Mouse (Mus musculus) myocyte (in vitro differentiated cells): ENCODE data around the gene Rab4a. TPM values are rescaled to one million over a fixed set of nuclear protein-coding genes. Genes with fewer than 3 reads are reported as not detected.

ENCODE experiments used
- H3K27me3 ChIP-seq: one replicate; pipeline ENCODE4 v1.6.1; 2011; ENCODE audit not compliant: control insufficient read depth, insufficient read depth, insufficient read length
- H3K36me3 ChIP-seq: one replicate; pipeline ENCODE4 v1.6.1; 2011; ENCODE audit not compliant: control insufficient read depth, insufficient read depth
- H3K4me2 ChIP-seq: one replicate; pipeline ENCODE4 v1.6.1; 2011; ENCODE audit warnings: low read depth, control low read depth
- H3K4me3 ChIP-seq: one replicate; pipeline ENCODE4 v1.5.1; 2011; ENCODE audit warnings: mild to moderate bottlenecking, control low read depth, moderate library complexity
- H3K79me2 ChIP-seq: one replicate; pipeline ENCODE4 v1.6.1; 2011; ENCODE audit not compliant: control insufficient read depth, insufficient read depth
- H3ac ChIP-seq: one replicate; pipeline ENCODE4 v1.6.1; 2011; ENCODE audit not compliant: control insufficient read depth, insufficient read length
- CEBPB ChIP-seq: IDR thresholded peaks from 2 replicates; pipeline ENCODE4 v1.6.1; 2011; ENCODE audit warnings: mild to moderate bottlenecking, moderate library complexity; ENCODE audit not compliant: poor library complexity, insufficient read depth, severe bottlenecking
- E2F4 ChIP-seq: IDR thresholded peaks from one replicate; pipeline ENCODE4 v1.6.1; 2011; ENCODE audit warnings: mild to moderate bottlenecking, control low read depth, moderate library complexity; ENCODE audit not compliant: insufficient read depth
- MAX ChIP-seq: IDR thresholded peaks from one replicate; pipeline ENCODE4 v1.6.1; 2011; ENCODE audit warnings: low read depth, mild to moderate bottlenecking, control low read depth
- MYOD1 ChIP-seq, 3 experiments: IDR thresholded peaks; one replicate each; pipeline ENCODE4 v1.6.1; 2011; ENCODE audit warnings: control low read depth in 2 of 3, low read depth in 2 of 3, mild to moderate bottlenecking in 2 of 3, moderate library complexity in 1 of 3; ENCODE audit not compliant: insufficient read length in 2 of 3, control insufficient read depth in 1 of 3
- MYOG ChIP-seq, 3 experiments: IDR thresholded peaks; one replicate each; pipeline ENCODE4 v1.6.1; 2011; ENCODE audit warnings: control low read depth in 2 of 3, low read depth in 2 of 3, mild to moderate bottlenecking in 2 of 3; ENCODE audit not compliant: insufficient read length in 2 of 3, control insufficient read depth in 1 of 3, insufficient read depth in 1 of 3
- POLR2A ChIP-seq: IDR thresholded peaks from one replicate; pipeline ENCODE4 v1.6.1; 2011; ENCODE audit warnings: low read depth, mild to moderate bottlenecking, control low read depth, moderate library complexity; ENCODE audit not compliant: insufficient read length
- POLR2AphosphoS2 ChIP-seq: IDR thresholded peaks from one replicate; pipeline ENCODE4 v1.6.1; 2011; ENCODE audit warnings: low read depth, control low read depth; ENCODE audit not compliant: insufficient read length
- REST ChIP-seq: IDR thresholded peaks from one replicate; pipeline ENCODE4 v1.6.1; 2011; ENCODE audit warnings: mild to moderate bottlenecking, control low read depth, moderate library complexity; ENCODE audit not compliant: insufficient read depth, insufficient read length
- SRF ChIP-seq: IDR thresholded peaks from one replicate; pipeline ENCODE4 v1.6.1; 2011; ENCODE audit warnings: low read depth; ENCODE audit not compliant: control insufficient read depth, insufficient read length
- TCF12 ChIP-seq: IDR thresholded peaks from one replicate; pipeline ENCODE4 v1.6.1; 2011; ENCODE audit warnings: mild to moderate bottlenecking, control low read depth; ENCODE audit not compliant: poor library complexity, insufficient read depth, severe bottlenecking
- TCF3 ChIP-seq: IDR thresholded peaks from one replicate; pipeline ENCODE4 v1.6.1; 2011; ENCODE audit warnings: low read depth, control low read depth; ENCODE audit not compliant: insufficient read length
- USF1 ChIP-seq: IDR thresholded peaks from one replicate; pipeline ENCODE4 v1.6.1; 2011; ENCODE audit warnings: low read depth, mild to moderate bottlenecking, control low read depth, moderate library complexity
- polyA plus RNA-seq: library from polyadenylated mRNA; unstranded; fragments of >200 nt; fragmentation: generic; extraction: Trizol; gene quantifications from one replicate; pipeline ENCODE4 v1.2.1, GENCODE M21; 2012; ENCODE audit warnings: missing spikeins

Gene Rab4a
- polyA plus RNA-seq, 1 experiment = 24.0 TPM

- H3K27me3 ChIP-seq = no peaks in the 10 kb centered on the region
- TF ChIP-seq POLR2AphosphoS2 = no peak
- no peak for TF ChIP-seq TCF12
- no peak for TF ChIP-seq POLR2A
- TF ChIP-seq SRF = no peak
- no peak for TF ChIP-seq MAX
- TF ChIP-seq MYOG (IDR thresholded peaks at IDR 0.05; ENCODE audit: control insufficient read depth in 1 of 3, insufficient read depth in 1 of 3, insufficient read length in 2 of 3, low read depth in 2 of 3) = no peak
- no peak for TF ChIP-seq TCF3
- TF ChIP-seq MYOD1 (IDR thresholded peaks at IDR 0.05; ENCODE audit: control insufficient read depth in 1 of 3, insufficient read length in 2 of 3, low read depth in 2 of 3) = no peak
- TF ChIP-seq E2F4 = no peak
- no peak for TF ChIP-seq REST
- TF ChIP-seq USF1 = no peak
- no peak for TF ChIP-seq CEBPB
- no peak overlapping the region for H3K4me2 ChIP-seq
- H3K79me2 ChIP-seq = peaks cover 3% of the 10 kb centered on the region
- H3K36me3 ChIP-seq = no peaks in the 10 kb centered on the region
- H3K4me3 ChIP-seq = no peak overlapping the region
- no peak overlapping the region for H3ac ChIP-seq
Observed at GRCm38 (mm10) chr8:123845991-123846390, 40.2 kb downstream of the Rab4a start.

- no peaks in the 10 kb centered on the region for H3K36me3 ChIP-seq
- peaks cover 3% of the 10 kb centered on the region for H3K79me2 ChIP-seq
- no peak overlapping the region for H3K4me3 ChIP-seq
- H3K4me2 ChIP-seq = no peak overlapping the region
- TF ChIP-seq MAX = no peak
- peak in 1 of 3 experiments; percentile 24 for TF ChIP-seq MYOG (IDR thresholded peaks at IDR 0.05; ENCODE audit: control insufficient read depth in 1 of 3, insufficient read depth in 1 of 3, insufficient read length in 2 of 3, low read depth in 2 of 3)
- no peaks in the 10 kb centered on the region for H3K27me3 ChIP-seq
- no peak overlapping the region for H3ac ChIP-seq
Observed at GRCm38 (mm10) chr8:123846509-123846908, 40.7 kb downstream of the Rab4a start.

GRCm38 (mm10) chr8:123847546-123847945 is 41.8 kb downstream of the Rab4a start:
- no peak overlapping the region for H3K4me2 ChIP-seq
- TF ChIP-seq CEBPB (no peak), REST (no peak), SRF (no peak), POLR2AphosphoS2 (no peak), USF1 (no peak), E2F4 (no peak), MYOG (IDR thresholded peaks at IDR 0.05; ENCODE audit: control insufficient read depth in 1 of 3, insufficient read depth in 1 of 3, insufficient read length in 2 of 3, low read depth in 2 of 3) (no peak), TCF3 (no peak), POLR2A (no peak), MAX (no peak), TCF12 (no peak), MYOD1 (IDR thresholded peaks at IDR 0.05; ENCODE audit: control insufficient read depth in 1 of 3, insufficient read length in 2 of 3, low read depth in 2 of 3) (no peak)
- H3ac ChIP-seq = no peak overlapping the region
- no peaks in the 10 kb centered on the region for H3K36me3 ChIP-seq
- H3K4me3 ChIP-seq = no peak overlapping the region
- H3K27me3 ChIP-seq = no peaks in the 10 kb centered on the region
- H3K79me2 ChIP-seq = peaks cover 3% of the 10 kb centered on the region

DNA sequence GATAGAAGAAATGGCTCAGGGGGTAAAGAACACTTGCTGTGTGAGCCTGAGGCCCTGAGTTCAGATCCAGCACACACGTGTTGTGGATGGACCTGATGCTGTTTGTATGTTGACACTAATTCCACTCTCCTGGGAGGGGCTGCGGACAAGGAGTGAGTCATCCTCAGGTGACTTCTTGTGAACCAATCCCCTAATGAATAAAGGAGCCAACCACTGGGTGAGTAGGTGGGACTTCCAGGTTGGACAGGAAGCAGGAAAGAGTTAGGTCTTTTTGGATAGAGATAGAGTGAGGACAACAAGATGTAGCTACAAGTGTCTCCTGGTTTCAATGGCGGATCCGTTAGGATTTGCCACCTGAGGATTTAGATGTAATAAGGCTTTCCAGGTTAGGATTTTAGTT is 43.6 kb downstream of the Rab4a start:
- Histone ChIP-seq H3K79me2 (peaks cover 3% of the 10 kb centered on the region), H3K4me2 (no peak overlapping the region), H3K4me3 (no peak overlapping the region), H3K36me3 (no peaks in the 10 kb centered on the region), H3K27me3 (no peaks in the 10 kb centered on the region), H3ac (no peak overlapping the region)
- no peak for TF ChIP-seq SRF
- no peak for TF ChIP-seq REST
- no peak for TF ChIP-seq MYOG (IDR thresholded peaks at IDR 0.05; ENCODE audit: control insufficient read depth in 1 of 3, insufficient read depth in 1 of 3, insufficient read length in 2 of 3, low read depth in 2 of 3)
- no peak for TF ChIP-seq E2F4
- TF ChIP-seq TCF12 = no peak
- TF ChIP-seq USF1 = no peak
- no peak for TF ChIP-seq POLR2A
- no peak for TF ChIP-seq POLR2AphosphoS2
- TF ChIP-seq MYOD1 (IDR thresholded peaks at IDR 0.05; ENCODE audit: control insufficient read depth in 1 of 3, insufficient read length in 2 of 3, low read depth in 2 of 3) = no peak
- TF ChIP-seq TCF3 = no peak
- TF ChIP-seq CEBPB = no peak
- TF ChIP-seq MAX = no peak

DNA sequence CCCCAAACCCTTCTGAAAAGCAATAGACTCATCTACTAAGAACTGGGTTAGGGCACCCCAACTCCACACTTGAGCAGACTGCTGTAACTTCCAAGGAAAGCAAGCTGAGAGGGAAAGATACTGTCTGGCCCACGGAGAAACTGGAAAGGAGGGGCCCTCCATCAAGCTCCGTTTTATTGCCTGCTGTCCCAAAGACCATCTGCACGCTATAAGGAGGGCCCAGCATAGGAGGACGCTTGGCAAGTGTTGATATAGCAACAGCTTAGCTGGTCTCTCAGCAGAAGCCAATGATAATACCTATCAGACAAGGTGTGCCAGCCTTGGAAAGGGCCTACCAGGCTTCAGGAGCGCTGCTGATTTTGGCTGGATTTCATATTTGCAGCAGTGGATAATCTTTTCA is 45.8 kb downstream of the Rab4a start:
- Histone ChIP-seq H3K4me2 (no peak overlapping the region), H3K79me2 (peaks cover 3% of the 10 kb centered on the region), H3K4me3 (no peak overlapping the region), H3K27me3 (no peaks in the 10 kb centered on the region), H3K36me3 (no peaks in the 10 kb centered on the region), H3ac (no peak overlapping the region)
- TF ChIP-seq MYOG (IDR thresholded peaks at IDR 0.05; ENCODE audit: control insufficient read depth in 1 of 3, insufficient read depth in 1 of 3, insufficient read length in 2 of 3, low read depth in 2 of 3) (no peak), MAX (no peak), SRF (no peak), POLR2A (no peak), POLR2AphosphoS2 (no peak)
